23 mouse cellular contexts compared by ENCODE assay signal in genomic region chr19:56346750-56347149, GRCm38 (mm10). TPM values are rescaled to one million over a fixed set of nuclear protein-coding genes. Genes with fewer than 3 reads are reported as not detected.
DNase-seq lines count a peak whose midpoint lies in the region; ATAC-seq and TF ChIP-seq lines count a peak whose summit lies in the region.
"Had no signal": no experiment of that assay in that cellular context is flagged by ENCODE, and none has a peak within 500 bp of the region (broad histone marks: within the 10 kb centered on the region; RNA-seq: fewer than 3 reads in every experiment).

No protein-coding gene starts in this region.

- DNase-seq in gastrocnemius, adult 2 months = peak; percentile 17
- DNase-seq in gastrocnemius, adult 8-10 months (ENCODE audit: low spot score in 2 of 2) = no peak
- peak; percentile 74 for DNase-seq in brain, embryonic 14.5 days (ENCODE audit: low read depth)
- DNase-seq in midbrain, embryonic 14.5 days = peak; percentile 45
- DNase-seq in adrenal gland, postnatal 4 days (ENCODE audit: low spot score in 2 of 2) = no peak
- DNase-seq in thymus, postnatal 14 days = no peak
- no peak for DNase-seq in gastrocnemius, postnatal 4 days (ENCODE audit: low spot score in 2 of 2)
- DNase-seq: adrenal gland, adult 2 months; adrenal gland, postnatal 36 days; cerebellum, adult 11-12 months; cerebellum, adult 9-11 months; gastrocnemius, postnatal 36 days; heart, adult 2 months; kidney, adult 18-20 months had no signal

- no peak overlapping the region for H3K9ac ChIP-seq in forebrain, embryonic 15.5 days (replicated peaks)
- H3K9ac ChIP-seq in midbrain, embryonic 14.5 days (replicated peaks; ENCODE audit: low read length) = no peak overlapping the region
- H3K9ac ChIP-seq: hindbrain, embryonic 14.5 days; intestine, embryonic 15.5 days had no signal

- no peaks in the 10 kb centered on the region for H3K27me3 ChIP-seq in forebrain, embryonic 15.5 days
- no peaks in the 10 kb centered on the region for H3K27me3 ChIP-seq in midbrain, embryonic 14.5 days (ENCODE audit: control insufficient read depth, insufficient read depth, low read length)
- H3K27me3 ChIP-seq: intestine, embryonic 15.5 days had no signal

- 19% methylated on average over 13 of the region's 13 CpGs for WGBS in forebrain, embryonic 15.5 days
- WGBS in midbrain, embryonic 14.5 days = 30% methylated on average over 13 of the region's 13 CpGs

- peak overlapping the region; percentile 16; the same call in 1 of the 2 replicates for H3K4me2 ChIP-seq in forebrain, embryonic 15.5 days (replicated peaks)
- no peak overlapping the region for H3K4me2 ChIP-seq in midbrain, embryonic 14.5 days (ENCODE audit: low read length)
- H3K4me2 ChIP-seq: heart, embryonic 11.5 days; hindbrain, embryonic 14.5 days; intestine, embryonic 15.5 days had no signal

- H3K36me3 ChIP-seq in forebrain, embryonic 15.5 days = no peaks in the 10 kb centered on the region
- no peaks in the 10 kb centered on the region for H3K36me3 ChIP-seq in midbrain, embryonic 14.5 days (ENCODE audit: control insufficient read depth, insufficient read depth, low read length)
- H3K36me3 ChIP-seq: embryonic facial prominence, embryonic 10.5 days; hindbrain, embryonic 10.5 days; intestine, embryonic 15.5 days had no signal

- intact Hi-C loops in gastrocnemius, adult 2 months (cut with DNase I) = loop anchor here (2.0 kb wide), 1 partner anchor 20 kb away; no protein-coding TSS in a partner anchor

- no peak for ATAC-seq in forebrain, embryonic 15.5 days (replicated peaks)
- ATAC-seq in midbrain, embryonic 14.5 days (ENCODE audit: low FRiP score, low TSS enrichment) = no peak
- ATAC-seq: intestine, embryonic 15.5 days had no signal

- H3K4me1 ChIP-seq in forebrain, embryonic 15.5 days = peaks cover 31% of the 10 kb centered on the region
- peaks cover 28% of the 10 kb centered on the region; the same call in 1 of the 2 replicates for H3K4me1 ChIP-seq in midbrain, embryonic 14.5 days (ENCODE audit: control insufficient read depth, insufficient read depth, low read length)
- H3K4me1 ChIP-seq: intestine, embryonic 15.5 days had no signal

- H3K4me3 ChIP-seq in gastrocnemius, adult 2 months = no peak overlapping the region
- no peak overlapping the region for H3K4me3 ChIP-seq in forebrain, embryonic 15.5 days
- H3K4me3 ChIP-seq in midbrain, embryonic 14.5 days (replicated peaks; ENCODE audit: low read depth, low read length) = no peak overlapping the region
- H3K4me3 ChIP-seq: embryonic facial prominence, embryonic 10.5 days; heart, adult 2 months; hindbrain, embryonic 10.5 days; intestine, embryonic 15.5 days had no signal

- H3K9me3 ChIP-seq in forebrain, embryonic 15.5 days = no peaks in the 10 kb centered on the region
- H3K9me3 ChIP-seq in midbrain, embryonic 14.5 days (ENCODE audit: control insufficient read depth, low read length) = no peaks in the 10 kb centered on the region
- H3K9me3 ChIP-seq: embryonic facial prominence, embryonic 10.5 days; hindbrain, embryonic 10.5 days; intestine, embryonic 15.5 days had no signal

- H3K27ac ChIP-seq in gastrocnemius, adult 2 months = no peak overlapping the region
- H3K27ac ChIP-seq in forebrain, embryonic 15.5 days (replicated peaks) = no peak overlapping the region
- no peak overlapping the region for H3K27ac ChIP-seq in midbrain, embryonic 14.5 days (replicated peaks; ENCODE audit: low read depth, low read length)
- H3K27ac ChIP-seq: embryonic facial prominence, embryonic 10.5 days; heart, adult 2 months; hindbrain, embryonic 10.5 days; hindbrain, embryonic 14.5 days; intestine, embryonic 15.5 days had no signal

- TF ChIP-seq CTCF in gastrocnemius, adult 2 months (IDR thresholded peaks at IDR 0.05) = no peak
- no peak for TF ChIP-seq CTCF in brain, embryonic 14.5 days (IDR thresholded peaks at IDR 0.05; ENCODE audit: borderline replicate concordance, extremely low read depth, insufficient read depth, insufficient read length)

- no peak for TF ChIP-seq POLR2A in brain, embryonic 14.5 days (IDR thresholded peaks at IDR 0.05; ENCODE audit: borderline replicate concordance, extremely low read depth, insufficient read depth, insufficient read length, poor library complexity, severe bottlenecking)

RNA-seq across cellular contexts. Expression of gene Nrap, which starts 43.1 kb away (rescaled TPM):
- 100 to 1,000 TPM; 675 to 914 TPM for total RNA-seq in gastrocnemius, adult 2 months (2021)
- total RNA-seq in gastrocnemius, adult 8-10 months (2022) = 100 to 1,000 TPM; 779 to 919 (median 871) TPM
- polyA plus RNA-seq in brain, embryonic 14.5 days (2012; rRNA removed) = 0.38 and 0.42 TPM in 2 replicates
- polyA plus RNA-seq in forebrain, embryonic 15.5 days (2015; fragmentation: Nextera tagmentation; extraction: Ambion mirVana) = 0.41 and 0.45 TPM in 2 replicates
- 0.23 and 0.37 TPM in 2 replicates for polyA plus RNA-seq in midbrain, embryonic 14.5 days (2014; fragmentation: Nextera tagmentation; extraction: Ambion mirVana)
- total RNA-seq in adrenal gland, postnatal 4 days (2021) = 10 to 100 TPM in 1 of 2 experiments, 1 to 10 TPM in 1; 3.7 to 12.2 TPM
- total RNA-seq in gastrocnemius, postnatal 4 days (2021) = 100 to 1,000 TPM; 293 to 350 TPM
- total RNA-seq: adrenal gland, adult 2 months had no signal
- polyA plus RNA-seq: adrenal gland, adult 2 months had no signal

RNA-seq across cellular contexts. Expression of gene Casp7, which starts 50.2 kb away (rescaled TPM):
- 1 to 10 TPM; 2.4 to 4.9 TPM for total RNA-seq in gastrocnemius, adult 2 months (2021)
- total RNA-seq in gastrocnemius, adult 8-10 months (2022) = 1 to 10 TPM; 3.1 to 5.9 (median 4.7) TPM
- 9.7 and 12.4 TPM in 2 replicates for polyA plus RNA-seq in brain, embryonic 14.5 days (2012; rRNA removed)
- 14.7 TPM in 2 replicates for polyA plus RNA-seq in forebrain, embryonic 15.5 days (2015; fragmentation: Nextera tagmentation; extraction: Ambion mirVana)
- polyA plus RNA-seq in midbrain, embryonic 14.5 days (2014; fragmentation: Nextera tagmentation; extraction: Ambion mirVana) = 17.2 and 19.3 TPM in 2 replicates
- 10 to 100 TPM; 22.9 to 25.0 TPM for total RNA-seq in adrenal gland, postnatal 4 days (2021)
- 10 to 100 TPM; 18.0 to 18.7 TPM for total RNA-seq in gastrocnemius, postnatal 4 days (2021)

RNA-seq across cellular contexts. Expression of gene Habp2, which starts 59.8 kb away (rescaled TPM):
- not detected for total RNA-seq in gastrocnemius, adult 2 months (2021)
- total RNA-seq in gastrocnemius, adult 8-10 months (2022) = under 1 TPM in 1 of 4 experiments, not detected in 3; 0.16 TPM
- 0.13 TPM in 1 of 2 replicates, not detected in the other for polyA plus RNA-seq in brain, embryonic 14.5 days (2012; rRNA removed)
- 0.06 TPM in 1 of 2 replicates, not detected in the other for polyA plus RNA-seq in forebrain, embryonic 15.5 days (2015; fragmentation: Nextera tagmentation; extraction: Ambion mirVana)
- polyA plus RNA-seq in midbrain, embryonic 14.5 days (2014; fragmentation: Nextera tagmentation; extraction: Ambion mirVana) = not detected in 2 replicates
- total RNA-seq in adrenal gland, postnatal 4 days (2021) = 1 to 10 TPM; 5.4 to 9.1 TPM
- total RNA-seq in gastrocnemius, postnatal 4 days (2021) = under 1 TPM in 1 of 2 experiments, not detected in 1; 0.26 TPM
- total RNA-seq: CH12.LX; gastrocnemius, adult 18-20 months; gastrocnemius, postnatal 36 days; heart, adult 2 months; heart, postnatal 25 days had no signal
- polyA plus RNA-seq: embryonic facial prominence, embryonic 10.5 days; heart, adult 2 months; hindbrain, embryonic 10.5 days; hindbrain, embryonic 14.5 days had no signal

Comparison
In these comparisons a context has a peak if more than half of its experiments do, and no peak if none do; other contexts are left out.
1. DNase-seq: peak in gastrocnemius, adult 2 months (single experiment), brain, embryonic 14.5 days (single experiment) and midbrain, embryonic 14.5 days (single experiment); none in gastrocnemius, adult 8-10 months (0 of 2), adrenal gland, postnatal 4 days (0 of 2), thymus, postnatal 14 days (single experiment) and gastrocnemius, postnatal 4 days (0 of 2).
2. RNA of gene Nrap, which starts 43.1 kb away (total RNA-seq): 675 to 914 TPM in gastrocnemius, adult 2 months, 779 to 919 TPM in gastrocnemius, adult 8-10 months and 293 to 350 TPM in gastrocnemius, postnatal 4 days; 3.7 to 12.2 TPM in adrenal gland, postnatal 4 days; every median in the first group is over 10 times any median in the second.
3. RNA of gene Habp2, which starts 59.8 kb away (total RNA-seq): 5.4 to 9.1 TPM in adrenal gland, postnatal 4 days; 0.26 TPM in gastrocnemius, postnatal 4 days, not detected in gastrocnemius, adult 2 months and 0.16 TPM in gastrocnemius, adult 8-10 months; every median in the first group is over 4 times any median in the second.